26 mouse cellular contexts compared by ENCODE assay signal in genomic region chr8:94136933-94137332, GRCm38 (mm10). TPM values are rescaled to one million over a fixed set of nuclear protein-coding genes. Genes with fewer than 3 reads are reported as not detected.
DNase-seq lines count a peak whose midpoint lies in the region; ATAC-seq and TF ChIP-seq lines count a peak whose summit lies in the region.
"Had no signal": no experiment of that assay in that cellular context is flagged by ENCODE, and none has a peak within 500 bp of the region (broad histone marks: within the 10 kb centered on the region; RNA-seq: fewer than 3 reads in every experiment).

Mt4 (plus strand) TSS chr8:94137197.

- no peak for TF ChIP-seq CTCF in thymus, adult 2 months (IDR thresholded peaks at IDR 0.05; ENCODE audit: borderline replicate concordance, control insufficient read depth, extremely low read depth, insufficient read depth, low read length, poor library complexity)
- TF ChIP-seq CTCF in stomach, postnatal 0 days (IDR thresholded peaks at IDR 0.05; ENCODE audit: low read depth), result no peak

- H3K4me2 ChIP-seq in liver, embryonic 13.5 days, result no peak within 1 kb of the TSS
- H3K4me2 ChIP-seq in intestine, embryonic 16.5 days (ENCODE audit: low read depth, low read length), result no peak within 1 kb of the TSS
- no peak within 1 kb of the TSS for H3K4me2 ChIP-seq in stomach, postnatal 0 days (replicated peaks; ENCODE audit: low read depth)
- H3K4me2 ChIP-seq: forebrain, embryonic 13.5 days; heart, embryonic 11.5 days; hindbrain, embryonic 12.5 days had no signal

- DNase-seq in liver, embryonic 13.5 days, result no peak
- no peak for DNase-seq in liver
- no peak for DNase-seq in thymus, adult 2 months
- no peak for DNase-seq in thymus, postnatal 4 days
- no peak for DNase-seq in stomach, postnatal 0 days (ENCODE audit: low spot score)
- DNase-seq in urinary bladder, postnatal 36 days (ENCODE audit: low spot score in 2 of 2), result no peak
- DNase-seq in testis, postnatal 14 days (ENCODE audit: low spot score), result no peak
- DNase-seq: adrenal gland, adult 8-10 months; adrenal gland, postnatal 25 days; cerebellum, adult 11-12 months; cerebellum, adult 9-10 months; cerebellum, postnatal 14 days; gastrocnemius, postnatal 10 days; gastrocnemius, postnatal 36 days had no signal

- H3K27ac ChIP-seq in liver, embryonic 13.5 days, result no peak within 1 kb of the TSS
- H3K27ac ChIP-seq in thymus, adult 2 months (ENCODE audit: control insufficient read depth, insufficient read depth, low read length), result no peak within 1 kb of the TSS
- no peak within 1 kb of the TSS for H3K27ac ChIP-seq in intestine, embryonic 16.5 days (ENCODE audit: low read length)
- H3K27ac ChIP-seq in stomach, postnatal 0 days (replicated peaks), result no peak within 1 kb of the TSS
- H3K27ac ChIP-seq: forebrain, embryonic 10.5 days; forebrain, embryonic 13.5 days; hindbrain, embryonic 12.5 days had no signal

- no peak for TF ChIP-seq POLR2A in thymus, adult 2 months (IDR thresholded peaks at IDR 0.05; ENCODE audit: control insufficient read depth, extremely low read depth, insufficient read depth, low read length, poor library complexity)

- H3K9me3 ChIP-seq in liver, embryonic 13.5 days (replicated peaks), result no peaks in the 10 kb centered on the region
- no peaks in the 10 kb centered on the region for H3K9me3 ChIP-seq in intestine, embryonic 16.5 days (ENCODE audit: control insufficient read depth, low read length)
- no peaks in the 10 kb centered on the region for H3K9me3 ChIP-seq in stomach, postnatal 0 days (ENCODE audit: control insufficient read depth, low read length)
- H3K9me3 ChIP-seq: forebrain, embryonic 10.5 days; forebrain, embryonic 13.5 days; hindbrain, embryonic 12.5 days had no signal

- 45% methylated on average over 6 of the region's 6 CpGs for WGBS in liver, embryonic 13.5 days (ENCODE audit: insufficient replicate concordance)
- WGBS in thymus, adult 2 months, result 68% methylated on average over 6 of the region's 6 CpGs
- WGBS in intestine, embryonic 16.5 days, result 47% methylated on average over 6 of the region's 6 CpGs
- WGBS in stomach, postnatal 0 days, result 36% methylated on average over 6 of the region's 6 CpGs

- no peak within 1 kb of the TSS for H3K9ac ChIP-seq in liver, embryonic 13.5 days
- no peak within 1 kb of the TSS for H3K9ac ChIP-seq in intestine, embryonic 16.5 days (ENCODE audit: low read depth, low read length)
- no peak within 1 kb of the TSS for H3K9ac ChIP-seq in stomach, postnatal 0 days (ENCODE audit: low read length)
- H3K9ac ChIP-seq: forebrain, embryonic 13.5 days; hindbrain, embryonic 12.5 days had no signal

- ATAC-seq in liver, embryonic 13.5 days (ENCODE audit: low read depth), result peak; percentile 57; the same call in 1 of the 2 replicates
- ATAC-seq in intestine, embryonic 16.5 days, result peak; percentile 94
- ATAC-seq in stomach, postnatal 0 days (ENCODE audit: low FRiP score, low TSS enrichment), result peak; percentile 36; the same call in 1 of the 2 replicates
- ATAC-seq: activated CD4-positive, CD25-positive, alpha-beta regulatory T cell, adult 4 months; CD4-positive, CD25-positive, alpha-beta regulatory T cell, adult 4 months; forebrain, embryonic 13.5 days; forebrain, embryonic 16.5 days had no signal

- no peak for TF ChIP-seq EP300 in stomach, postnatal 0 days (optimal IDR thresholded peaks at IDR 0.05)

- H3K4me1 ChIP-seq in liver, embryonic 13.5 days (replicated peaks), result peaks cover 12% of the 10 kb centered on the region
- H3K4me1 ChIP-seq in thymus, adult 2 months (replicated peaks; ENCODE audit: control insufficient read depth, insufficient read depth, low read length), result no peaks in the 10 kb centered on the region
- H3K4me1 ChIP-seq in intestine, embryonic 16.5 days (ENCODE audit: control insufficient read depth, insufficient read depth, low read length), result no peaks in the 10 kb centered on the region
- no peaks in the 10 kb centered on the region for H3K4me1 ChIP-seq in stomach, postnatal 0 days (replicated peaks; ENCODE audit: control insufficient read depth, insufficient read depth)
- H3K4me1 ChIP-seq: forebrain, embryonic 10.5 days; forebrain, embryonic 13.5 days; hindbrain, embryonic 12.5 days had no signal

- H3K36me3 ChIP-seq in liver, embryonic 13.5 days, result no peaks in the 10 kb centered on the region
- no peaks in the 10 kb centered on the region for H3K36me3 ChIP-seq in thymus, adult 2 months (ENCODE audit: control insufficient read depth, insufficient read depth, low read length)
- no peaks in the 10 kb centered on the region for H3K36me3 ChIP-seq in intestine, embryonic 16.5 days (ENCODE audit: control insufficient read depth, insufficient read depth, low read length)
- no peaks in the 10 kb centered on the region for H3K36me3 ChIP-seq in stomach, postnatal 0 days (ENCODE audit: control insufficient read depth, insufficient read depth, low read length)
- H3K36me3 ChIP-seq: forebrain, embryonic 10.5 days; hindbrain, embryonic 12.5 days had no signal

- H3K27me3 ChIP-seq in liver, embryonic 13.5 days, result peaks cover 33% of the 10 kb centered on the region
- no peaks in the 10 kb centered on the region for H3K27me3 ChIP-seq in thymus, adult 2 months (ENCODE audit: control insufficient read depth, insufficient read depth, low read length)
- H3K27me3 ChIP-seq in intestine, embryonic 16.5 days (replicated peaks; ENCODE audit: control insufficient read depth, insufficient read depth, low read length), result no peaks in the 10 kb centered on the region
- H3K27me3 ChIP-seq in stomach, postnatal 0 days (ENCODE audit: control insufficient read depth, insufficient read depth, low read length), result no peaks in the 10 kb centered on the region
- H3K27me3 ChIP-seq: forebrain, embryonic 13.5 days had no signal

- no peak within 1 kb of the TSS for H3K4me3 ChIP-seq in liver, embryonic 13.5 days (replicated peaks)
- no peak within 1 kb of the TSS for H3K4me3 ChIP-seq in thymus, adult 2 months (ENCODE audit: control insufficient read depth, insufficient read depth, low read length)
- H3K4me3 ChIP-seq in intestine, embryonic 16.5 days (ENCODE audit: low read length), result no peak within 1 kb of the TSS
- no peak within 1 kb of the TSS for H3K4me3 ChIP-seq in stomach, postnatal 0 days (ENCODE audit: low read depth, low read length)
- H3K4me3 ChIP-seq: forebrain, embryonic 10.5 days; forebrain, embryonic 13.5 days; hindbrain, embryonic 12.5 days had no signal

RNA-seq across cellular contexts. Expression of gene Mt4, which starts in this region (rescaled TPM):
- polyA plus RNA-seq in liver, embryonic 13.5 days (2015; fragmentation: Nextera tagmentation; extraction: Ambion mirVana), result 0.78 and 0.98 TPM in 2 replicates
- polyA plus RNA-seq in thymus, adult 2 months (2012; rRNA removed), result 6.5 and 12.1 TPM in 2 replicates
- 5.5 and 6.3 TPM in 2 replicates for polyA plus RNA-seq in intestine, embryonic 16.5 days (2015; fragmentation: Nextera tagmentation; extraction: Ambion mirVana)
- 79.7 and 84.9 TPM in 2 replicates for polyA plus RNA-seq in stomach, postnatal 0 days (2015; fragmentation: Nextera tagmentation; extraction: Ambion mirVana)
- polyA plus RNA-seq: activated CD4-positive, CD25-positive, alpha-beta regulatory T cell, adult 4 months; brain, embryonic 14.5 days; CD4-positive, CD25-positive, alpha-beta regulatory T cell, adult 4 months; embryonic facial prominence, embryonic 11.5 days; forebrain, embryonic 10.5 days; forebrain, embryonic 13.5 days; forebrain, embryonic 16.5 days; heart, embryonic 11.5 days; heart, embryonic 14.5 days; heart, postnatal 0 days; hindbrain, embryonic 12.5 days had no signal

Comparison
In these comparisons a context has a peak if more than half of its experiments do, and no peak if none do; other contexts are left out.
1. Peak in ATAC-seq in liver, embryonic 13.5 days; RNA of the gene not detected or under 1 TPM.
2. ATAC-seq: peak in every context shown above with its lines; median percentile 94 in intestine, embryonic 16.5 days; 57 in liver, embryonic 13.5 days; 36 in stomach, postnatal 0 days.